Mouse (Mus musculus): Measurements from ENCODE around the gene Sptbn2. TPM values are rescaled to one million over a fixed set of nuclear protein-coding genes. Genes with fewer than 3 reads are reported as not detected.

Sptbn2 gene
- polyA plus RNA-seq, 1 experiment from 2014 or later: 30.2 TPM

GRCm38 (mm10) chr19:4793831-4794422, 83.0 kb downstream of the Sptbn2 start, which contains the start of gene Rbm4:
Gene Rbm4 (minus strand): TSS chr19:4793901.
- Histone ChIP-seq H3K27me3 (no peaks in the 10 kb centered on the region), H3K9ac (replicated peaks) (peak within 1 kb of the TSS; percentile 77), H3K9me3 (no peaks in the 10 kb centered on the region), H3K4me2 (replicated peaks) (peak within 1 kb of the TSS; percentile 88), H3K27ac (replicated peaks) (peak within 1 kb of the TSS; percentile 87), H3K4me1 (peaks cover 49% of the 10 kb centered on the region), H3K4me3 (peak within 1 kb of the TSS; percentile 89), H3K36me3 (peaks cover 34% of the 10 kb centered on the region)
- ATAC-seq (replicated peaks): peak; percentile 98
- WGBS: under 1% methylated on average over 31 of the region's 31 CpGs

DNA sequence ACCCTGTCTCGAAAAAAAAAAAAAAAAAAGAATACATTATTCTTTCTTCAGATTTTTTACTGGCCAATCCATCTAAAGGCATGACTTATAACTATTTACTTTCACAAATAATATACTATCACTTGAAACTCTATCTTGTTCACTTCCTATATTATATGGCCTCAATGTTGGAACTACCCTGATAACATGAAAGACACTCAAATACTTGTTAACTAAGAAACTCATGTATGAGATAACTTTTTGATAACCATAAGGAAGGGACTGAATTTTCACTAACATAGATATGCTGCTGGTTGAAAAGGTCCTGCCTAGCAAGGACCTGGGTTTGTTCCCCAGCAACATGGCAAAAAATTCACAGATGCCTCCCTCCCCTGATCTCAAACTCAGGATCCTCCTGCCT, 85.0 kb downstream of the Sptbn2 start:
- WGBS: 74% methylated on average over 1 of the region's 1 CpGs
- Histone ChIP-seq H3K9me3 (no peaks in the 10 kb centered on the region), H3K36me3 (peaks cover 42% of the 10 kb centered on the region), H3K9ac (replicated peaks) (no peak overlapping the region), H3K4me1 (peaks cover 30% of the 10 kb centered on the region), H3K4me3 (no peak overlapping the region), H3K4me2 (replicated peaks) (no peak overlapping the region), H3K27ac (replicated peaks) (no peak overlapping the region), H3K27me3 (no peaks in the 10 kb centered on the region)
- no peak for ATAC-seq (replicated peaks)

DNA sequence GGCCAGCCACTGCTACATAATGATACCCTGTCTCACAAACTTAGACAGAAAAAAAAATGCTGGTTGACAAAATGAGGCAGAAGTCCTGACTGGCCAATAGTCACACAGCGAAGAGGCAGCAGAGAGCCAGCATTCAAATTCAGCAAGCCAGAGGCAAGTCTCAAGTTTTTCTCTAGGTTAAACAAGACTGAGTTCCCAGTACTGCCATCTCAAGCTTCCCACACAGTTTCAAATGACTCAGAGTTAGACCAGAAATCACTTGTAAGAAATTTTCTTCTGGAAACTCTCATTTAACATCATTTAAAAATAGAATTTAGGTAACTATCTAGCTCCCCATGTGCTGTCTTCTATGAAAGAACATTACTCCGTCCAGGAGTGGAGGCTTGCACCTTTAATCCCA, 86.9 kb downstream of the Sptbn2 start:
- Histone ChIP-seq H3K9me3 (no peaks in the 10 kb centered on the region), H3K9ac (replicated peaks) (no peak overlapping the region), H3K27me3 (no peaks in the 10 kb centered on the region), H3K4me1 (peaks cover 13% of the 10 kb centered on the region), H3K36me3 (peaks cover 49% of the 10 kb centered on the region), H3K27ac (replicated peaks) (no peak overlapping the region), H3K4me3 (no peak overlapping the region), H3K4me2 (replicated peaks) (no peak overlapping the region)
- no peak for ATAC-seq (replicated peaks)
- WGBS: 94% methylated on average over 2 of the region's 2 CpGs

DNA sequence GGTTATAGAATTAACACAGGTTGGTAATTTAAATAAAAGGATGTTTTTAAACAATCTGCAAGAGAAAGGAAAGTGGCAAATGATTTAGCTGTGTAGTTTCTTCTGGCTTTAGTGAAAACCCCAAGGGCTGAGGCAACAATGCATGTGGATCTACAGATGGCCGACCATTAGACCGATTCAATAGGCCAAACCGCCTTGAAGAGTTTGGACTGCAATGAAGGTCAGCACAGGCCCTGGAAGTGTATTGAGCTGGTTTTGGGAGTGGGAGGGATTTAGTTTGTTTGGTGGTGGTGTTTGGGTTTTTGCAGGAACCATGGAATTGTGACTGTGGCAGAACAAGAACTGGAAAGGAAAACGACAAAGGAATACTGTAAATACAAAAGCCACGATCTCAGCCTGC, 88.1 kb downstream of the Sptbn2 start:
- Histone ChIP-seq H3K4me1 (peaks cover 11% of the 10 kb centered on the region), H3K9ac (replicated peaks) (no peak overlapping the region), H3K27ac (replicated peaks) (no peak overlapping the region), H3K9me3 (no peaks in the 10 kb centered on the region), H3K27me3 (no peaks in the 10 kb centered on the region), H3K4me3 (no peak overlapping the region), H3K36me3 (peaks cover 54% of the 10 kb centered on the region), H3K4me2 (replicated peaks) (no peak overlapping the region)
- WGBS: 89% methylated on average over 5 of the region's 5 CpGs
- ATAC-seq (replicated peaks): no peak

Other genes starting within 250 kb of the Sptbn2 start
- gene Syt12, start 233.7 kb upstream of the Sptbn2 start, polyA plus RNA-seq (2015; fragmentation: Nextera tagmentation; extraction: Ambion mirVana): 1.5 and 1.8 TPM in 2 replicates
- gene 2010003K11Rik, start 212.6 kb upstream of the Sptbn2 start, polyA plus RNA-seq (2015; fragmentation: Nextera tagmentation; extraction: Ambion mirVana): not detected in 2 replicates
- gene Pcx, start 200.7 kb upstream of the Sptbn2 start, polyA plus RNA-seq (2015; fragmentation: Nextera tagmentation; extraction: Ambion mirVana): 26.8 and 28.4 TPM in 2 replicates
- gene Lrfn4, start 95.5 kb upstream of the Sptbn2 start, polyA plus RNA-seq (2015; fragmentation: Nextera tagmentation; extraction: Ambion mirVana): 10.9 and 11.7 TPM in 2 replicates
- gene Rce1, start 85.5 kb upstream of the Sptbn2 start, polyA plus RNA-seq (2015; fragmentation: Nextera tagmentation; extraction: Ambion mirVana): 53.8 and 56.5 TPM in 2 replicates
- 6.6 and 8.8 TPM in 2 replicates for gene Gm960, start 12.5 kb upstream of the Sptbn2 start, polyA plus RNA-seq (2015; fragmentation: Nextera tagmentation; extraction: Ambion mirVana)
- gene Rbm4b, start 45.3 kb downstream of the Sptbn2 start, polyA plus RNA-seq (2015; fragmentation: Nextera tagmentation; extraction: Ambion mirVana): 184 and 193 TPM in 2 replicates
- gene Rbm4, start 82.7 kb downstream of the Sptbn2 start, polyA plus RNA-seq (2015; fragmentation: Nextera tagmentation; extraction: Ambion mirVana): 93.0 and 114 TPM in 2 replicates
- gene Gm21992, start 100.4 kb downstream of the Sptbn2 start, polyA plus RNA-seq (2015; fragmentation: Nextera tagmentation; extraction: Ambion mirVana): 31.3 and 43.7 TPM in 2 replicates
- gene Rbm14, start 100.5 kb downstream of the Sptbn2 start, polyA plus RNA-seq (2015; fragmentation: Nextera tagmentation; extraction: Ambion mirVana): 81.4 and 84.6 TPM in 2 replicates
- 36.9 and 39.6 TPM in 2 replicates for gene Ccs, start 128.2 kb downstream of the Sptbn2 start, polyA plus RNA-seq (2015; fragmentation: Nextera tagmentation; extraction: Ambion mirVana)
- 0.41 and 0.74 TPM in 2 replicates for gene Ccdc87, start 128.2 kb downstream of the Sptbn2 start, polyA plus RNA-seq (2015; fragmentation: Nextera tagmentation; extraction: Ambion mirVana)
- 56.8 and 61.7 TPM in 2 replicates for gene Ctsf, start 144.0 kb downstream of the Sptbn2 start, polyA plus RNA-seq (2015; fragmentation: Nextera tagmentation; extraction: Ambion mirVana)
- 0.73 and 0.84 TPM in 2 replicates for gene Actn3, start 166.7 kb downstream of the Sptbn2 start, polyA plus RNA-seq (2015; fragmentation: Nextera tagmentation; extraction: Ambion mirVana)
- 21.3 and 22.7 TPM in 2 replicates for gene Zdhhc24, start 167.5 kb downstream of the Sptbn2 start, polyA plus RNA-seq (2015; fragmentation: Nextera tagmentation; extraction: Ambion mirVana)
- 9.7 and 10.6 TPM in 2 replicates for gene Bbs1, start 195.5 kb downstream of the Sptbn2 start, polyA plus RNA-seq (2015; fragmentation: Nextera tagmentation; extraction: Ambion mirVana)
- gene Dpp3, start 217.1 kb downstream of the Sptbn2 start, polyA plus RNA-seq (2015; fragmentation: Nextera tagmentation; extraction: Ambion mirVana): 101 and 103 TPM in 2 replicates
- gene Peli3, start 232.0 kb downstream of the Sptbn2 start, polyA plus RNA-seq (2015; fragmentation: Nextera tagmentation; extraction: Ambion mirVana): 11.1 and 11.6 TPM in 2 replicates